In the genomic region with DNA sequence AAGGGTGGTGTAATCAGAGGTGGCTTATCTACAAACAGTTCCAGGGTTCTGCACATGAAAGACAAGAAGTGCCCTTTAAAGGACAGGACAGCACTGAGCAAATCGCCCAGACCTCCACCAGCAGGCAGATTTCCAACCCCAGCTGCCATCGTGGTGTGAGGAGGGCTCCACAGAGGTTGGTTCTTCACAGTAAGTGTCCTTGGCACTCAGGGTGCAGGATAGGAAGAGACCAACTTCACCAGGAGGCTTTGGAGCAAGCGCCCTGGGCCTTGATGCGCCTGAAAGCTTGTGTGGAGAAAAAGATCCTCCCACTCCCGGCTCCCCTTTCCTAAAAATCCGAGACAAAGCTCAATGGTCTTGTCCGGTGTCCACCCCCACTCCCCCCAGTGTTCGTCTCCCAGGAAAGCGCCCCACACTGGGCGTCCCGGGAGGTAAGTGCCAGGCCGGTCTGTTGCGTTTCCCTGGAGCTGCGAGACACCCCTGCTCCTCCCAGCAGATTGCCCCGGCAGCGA, we compare ENCODE assay signal across 8 mouse cellular contexts. TPM values are rescaled to one million over a fixed set of nuclear protein-coding genes. Genes with fewer than 3 reads are reported as not detected.
DNase-seq lines count a peak whose midpoint lies in the region; ATAC-seq and TF ChIP-seq lines count a peak whose summit lies in the region.

No protein-coding gene starts in this region.

- POLR2A ChIA-PET in Patski (lab: Charles Lee), result no interaction called here

- peak overlapping the region; percentile 82 for H3K27ac ChIP-seq in intestine, postnatal 0 days (ENCODE audit: low read depth, low read length)

- WGBS in intestine, postnatal 0 days, result 2% methylated on average over 16 of the region's 16 CpGs

- in situ Hi-C loops in Patski (cut with MboI; ENCODE audit: low pct_unique_long_range_greater_than_20kb), result no loop called here

- no peaks in the 10 kb centered on the region for H3K36me3 ChIP-seq in E14TG2a.4 (ENCODE audit: insufficient read depth, low read length)
- H3K36me3 ChIP-seq in intestine, postnatal 0 days (ENCODE audit: control insufficient read depth, insufficient read depth), result no peaks in the 10 kb centered on the region

- no peak for DNase-seq in Patski (ENCODE audit: low read depth, low spot score)
- DNase-seq in heart, adult 18-20 months, result peak; percentile 63 to 72
- no peak for DNase-seq in thymus, adult 18-20 months
- no peak for DNase-seq in gastrocnemius, adult 18-20 months (ENCODE audit: low spot score)
- no peak for DNase-seq in layer of hippocampus, postnatal 36 days

- TF ChIP-seq CTCF in E14TG2a.4 (conservative IDR thresholded peaks at IDR 0.05; ENCODE audit: low read length) (no peak), Patski (IDR thresholded peaks at IDR 0.05) (no peak)
- no peak for TF ChIP-seq CTCF in intestine, postnatal 0 days (IDR thresholded peaks at IDR 0.05; ENCODE audit: low read depth)

- peak; percentile 12 for ATAC-seq in Patski
- ATAC-seq in intestine, postnatal 0 days, result no peak
- peak; percentile 31 for ATAC-seq in megakaryocyte, adult 5-6 weeks (ENCODE audit: poor library complexity, severe bottlenecking)

- no peaks in the 10 kb centered on the region for H3K9me3 ChIP-seq in E14TG2a.4 (ENCODE audit: low read length)
- no peaks in the 10 kb centered on the region for H3K9me3 ChIP-seq in intestine, postnatal 0 days (ENCODE audit: control insufficient read depth)

- CTCF ChIA-PET in Patski (lab: Charles Lee), result no interaction called here

- peak overlapping the region; percentile 72 for H3K4me2 ChIP-seq in intestine, postnatal 0 days (replicated peaks; ENCODE audit: low read depth)

- H3K9ac ChIP-seq in intestine, postnatal 0 days (ENCODE audit: low read depth, low read length), result peak overlapping the region; percentile 55

- H3K4me3 ChIP-seq in E14TG2a.4 (replicated peaks; ENCODE audit: low read length), result peak overlapping the region; percentile 76
- peak overlapping the region; percentile 50 for H3K4me3 ChIP-seq in intestine, postnatal 0 days (ENCODE audit: low read depth, low read length)

- peaks cover 11% of the 10 kb centered on the region for H3K4me1 ChIP-seq in E14TG2a.4 (replicated peaks; ENCODE audit: low read depth, low read length)
- H3K4me1 ChIP-seq in intestine, postnatal 0 days (replicated peaks; ENCODE audit: control insufficient read depth, insufficient read depth, low read length), result no peaks in the 10 kb centered on the region

- H3K27me3 ChIP-seq in E14TG2a.4 (ENCODE audit: insufficient read depth, low read length) (peaks cover 34% of the 10 kb centered on the region), Patski (peaks cover 24% of the 10 kb centered on the region)
- H3K27me3 ChIP-seq in intestine, postnatal 0 days (replicated peaks; ENCODE audit: control insufficient read depth, insufficient read depth, low read length), result 0 out of 2 replicates have a peak, but pooled peaks cover 6% of the 10 kb centered on the region

RNA-seq across cellular contexts. Expression of gene Ednra, which starts 0.7 kb away (rescaled TPM):
- polyA plus RNA-seq in Patski (2021), result 0.53 TPM
- total RNA-seq in heart, adult 18-20 months (2021), result 10 to 100 TPM; 42.7 to 51.6 TPM
- 7.9 and 8.4 TPM in 2 replicates for polyA plus RNA-seq in intestine, postnatal 0 days (2015; fragmentation: Nextera tagmentation; extraction: Ambion mirVana)
- 1.2 and 1.3 TPM in 2 replicates for total RNA-seq in megakaryocyte, adult 5-6 weeks (2015)
- total RNA-seq in megakaryocyte, adult 5-6 weeks (2017), result 0.81 and 1.9 TPM in 2 replicates
- total RNA-seq in gastrocnemius, adult 18-20 months (2021), result 1 to 10 TPM; 1.6 to 1.8 TPM
- 1 to 10 TPM; 4.5 to 4.8 TPM for total RNA-seq in layer of hippocampus, postnatal 36 days (2021)

Comparison
In these comparisons a context has a peak if more than half of its experiments do, and no peak if none do; other contexts are left out.
1. DNase-seq: peak in heart, adult 18-20 months (2 of 2); none in Patski (single experiment), thymus, adult 18-20 months (0 of 2), gastrocnemius, adult 18-20 months (single experiment) and layer of hippocampus, postnatal 36 days (0 of 2).
2. RNA of gene Ednra, which starts 0.7 kb away (total RNA-seq): 42.7 to 51.6 TPM in heart, adult 18-20 months; 4.5 to 4.8 TPM in layer of hippocampus, postnatal 36 days, 1.6 to 1.8 TPM in gastrocnemius, adult 18-20 months and 0.81 to 1.9 TPM in megakaryocyte, adult 5-6 weeks; every median in the first group is over 4 times any median in the second.